Comparison of ENCODE assay signal across 10 mouse cellular contexts in genomic region chr12:117389516-117390347, GRCm38 (mm10).
DNase-seq lines count a peak whose midpoint lies in the region; ATAC-seq and TF ChIP-seq lines count a peak whose summit lies in the region.
"Had no signal": no experiment of that assay in that cellular context is flagged by ENCODE, and none has a peak within 500 bp of the region (broad histone marks: within the 10 kb centered on the region; RNA-seq: fewer than 3 reads in every experiment).

No protein-coding gene starts in this region.

- H3K27me3 ChIP-seq in kidney, embryonic 16.5 days (ENCODE audit: insufficient read depth, low read length): 0 out of 2 replicates have a peak, but pooled peaks cover 3% of the 10 kb centered on the region
- no peaks in the 10 kb centered on the region for H3K27me3 ChIP-seq in liver, postnatal 0 days (ENCODE audit: insufficient read depth, low read length)
- no peaks in the 10 kb centered on the region for H3K27me3 ChIP-seq in intestine, embryonic 15.5 days (replicated peaks)
- H3K27me3 ChIP-seq: heart, embryonic 13.5 days had no signal

- 68% methylated on average over 7 of the region's 7 CpGs for WGBS in kidney, embryonic 16.5 days
- WGBS in liver, postnatal 0 days (ENCODE audit: insufficient replicate concordance): 51% methylated on average over 7 of the region's 7 CpGs
- 53% methylated on average over 7 of the region's 7 CpGs for WGBS in intestine, embryonic 15.5 days

- H3K9me3 ChIP-seq in kidney, embryonic 16.5 days (ENCODE audit: low read length): no peaks in the 10 kb centered on the region
- no peaks in the 10 kb centered on the region for H3K9me3 ChIP-seq in liver, postnatal 0 days (ENCODE audit: low read length)
- no peaks in the 10 kb centered on the region for H3K9me3 ChIP-seq in intestine, embryonic 15.5 days
- H3K9me3 ChIP-seq: heart, embryonic 13.5 days had no signal

- no peak overlapping the region for H3K4me3 ChIP-seq in kidney, embryonic 16.5 days (ENCODE audit: low read length)
- H3K4me3 ChIP-seq in liver, postnatal 0 days (ENCODE audit: low read depth, low read length): 0 out of 2 replicates have a peak overlapping the region, but pooled peaks have one; percentile 2
- no peak overlapping the region for H3K4me3 ChIP-seq in intestine, embryonic 15.5 days (replicated peaks)
- H3K4me3 ChIP-seq: heart, embryonic 13.5 days had no signal

- no peak overlapping the region for H3K4me2 ChIP-seq in kidney, embryonic 16.5 days (replicated peaks; ENCODE audit: low read depth, low read length)
- H3K4me2 ChIP-seq in liver, postnatal 0 days (ENCODE audit: low read depth, low read length): no peak overlapping the region
- no peak overlapping the region for H3K4me2 ChIP-seq in intestine, embryonic 15.5 days (replicated peaks)
- H3K4me2 ChIP-seq: heart, embryonic 13.5 days had no signal

- H3K9ac ChIP-seq in kidney, embryonic 16.5 days (replicated peaks; ENCODE audit: low read length): no peak overlapping the region
- H3K9ac ChIP-seq in liver, postnatal 0 days (replicated peaks): no peak overlapping the region
- no peak overlapping the region for H3K9ac ChIP-seq in intestine, embryonic 15.5 days
- H3K9ac ChIP-seq: heart, embryonic 13.5 days had no signal

- no peaks in the 10 kb centered on the region for H3K4me1 ChIP-seq in kidney, embryonic 16.5 days (ENCODE audit: insufficient read depth, low read length)
- peaks cover 4% of the 10 kb centered on the region for H3K4me1 ChIP-seq in liver, postnatal 0 days (ENCODE audit: insufficient read depth)
- no peaks in the 10 kb centered on the region for H3K4me1 ChIP-seq in intestine, embryonic 15.5 days (replicated peaks)

- H3K27ac ChIP-seq in kidney, embryonic 16.5 days (ENCODE audit: low read length): no peak overlapping the region
- H3K27ac ChIP-seq in liver, postnatal 0 days (ENCODE audit: low read depth): no peak overlapping the region
- H3K27ac ChIP-seq in intestine, embryonic 15.5 days: no peak overlapping the region
- H3K27ac ChIP-seq: heart, embryonic 13.5 days had no signal

- no peaks in the 10 kb centered on the region for H3K36me3 ChIP-seq in kidney, embryonic 16.5 days (ENCODE audit: insufficient read depth, low read length)
- no peaks in the 10 kb centered on the region for H3K36me3 ChIP-seq in liver, postnatal 0 days (replicated peaks; ENCODE audit: insufficient read depth, low read length)
- no peaks in the 10 kb centered on the region for H3K36me3 ChIP-seq in intestine, embryonic 15.5 days
- H3K36me3 ChIP-seq: heart, embryonic 13.5 days had no signal

- TF ChIP-seq CTCF in liver, postnatal 0 days (IDR thresholded peaks at IDR 0.05; ENCODE audit: low read depth): no peak

- no peak for ATAC-seq in kidney, embryonic 16.5 days (ENCODE audit: low FRiP score, low TSS enrichment)
- peak; percentile 91 for ATAC-seq in liver, postnatal 0 days
- no peak for ATAC-seq in megakaryocyte, adult 5-6 weeks (ENCODE audit: poor library complexity, severe bottlenecking)
- no peak for ATAC-seq in intestine, embryonic 15.5 days

- DNase-seq in kidney, postnatal 10 days: peak; percentile 52
- DNase-seq in Muller cell, postnatal 12 days (ENCODE audit: inconsistent ontology term): peak; percentile 56
- peak; percentile 53 for DNase-seq in adrenal gland, adult 8-10 months
- peak; percentile 49 for DNase-seq in liver, postnatal 0 days
- DNase-seq: cerebellum, adult 11-12 months; layer of hippocampus, postnatal 36 days had no signal

- TF ChIP-seq EP300 in liver, postnatal 0 days (IDR thresholded peaks at IDR 0.05; ENCODE audit: low read depth): no peak
